Comparison of ENCODE assay signal across 9 mouse cellular contexts in genomic region chr2:104814181-104814951, GRCm38 (mm10). TPM values are rescaled to one million over a fixed set of nuclear protein-coding genes. Genes with fewer than 3 reads are reported as not detected.
DNase-seq lines count a peak whose midpoint lies in the region; ATAC-seq lines count a peak whose summit lies in the region.
"Had no signal": no experiment of that assay in that cellular context is flagged by ENCODE, and none has a peak within 500 bp of the region (broad histone marks: within the 10 kb centered on the region; RNA-seq: fewer than 3 reads in every experiment).

No protein-coding gene starts in this region.

- no peaks in the 10 kb centered on the region for H3K9me3 ChIP-seq in neural tube, embryonic 12.5 days
- H3K9me3 ChIP-seq in embryonic facial prominence, embryonic 15.5 days (replicated peaks) = no peaks in the 10 kb centered on the region
- H3K9me3 ChIP-seq in liver, embryonic 11.5 days (ENCODE audit: control insufficient read depth, low read length) = no peaks in the 10 kb centered on the region

- peaks cover 10% of the 10 kb centered on the region; the same call in 1 of the 2 replicates for H3K4me1 ChIP-seq in neural tube, embryonic 12.5 days
- H3K4me1 ChIP-seq in embryonic facial prominence, embryonic 15.5 days = peaks cover 12% of the 10 kb centered on the region; the same call in 1 of the 2 replicates
- H3K4me1 ChIP-seq in liver, embryonic 11.5 days (replicated peaks; ENCODE audit: control insufficient read depth, insufficient read depth, low read length) = peaks cover 18% of the 10 kb centered on the region; the same call in 1 of the 2 replicates

- no peak overlapping the region for H3K4me3 ChIP-seq in neural tube, embryonic 12.5 days
- H3K4me3 ChIP-seq in embryonic facial prominence, embryonic 15.5 days (replicated peaks) = no peak overlapping the region
- H3K4me3 ChIP-seq in liver, embryonic 11.5 days (ENCODE audit: low read depth, low read length) = no peak overlapping the region

- H3K36me3 ChIP-seq in neural tube, embryonic 12.5 days = no peaks in the 10 kb centered on the region; the same call in 1 of the 2 replicates
- H3K36me3 ChIP-seq in embryonic facial prominence, embryonic 15.5 days = no peaks in the 10 kb centered on the region
- H3K36me3 ChIP-seq in liver, embryonic 11.5 days (ENCODE audit: control insufficient read depth, insufficient read depth, low read length) = no peaks in the 10 kb centered on the region

- H3K27ac ChIP-seq in neural tube, embryonic 12.5 days = no peak overlapping the region
- H3K27ac ChIP-seq in embryonic facial prominence, embryonic 15.5 days (replicated peaks) = no peak overlapping the region
- H3K27ac ChIP-seq in liver, embryonic 11.5 days (ENCODE audit: low read depth, low read length) = no peak overlapping the region

- ATAC-seq in neural tube, embryonic 12.5 days (ENCODE audit: low FRiP score, low read depth) = no peak
- ATAC-seq in embryonic facial prominence, embryonic 15.5 days (ENCODE audit: insufficient number of reproducible peaks, low FRiP score, low TSS enrichment, low read depth) = no peak
- no peak for ATAC-seq in liver, embryonic 11.5 days (replicated peaks; ENCODE audit: low FRiP score)

- H3K9ac ChIP-seq in neural tube, embryonic 12.5 days = no peak overlapping the region
- H3K9ac ChIP-seq in embryonic facial prominence, embryonic 15.5 days = no peak overlapping the region
- no peak overlapping the region for H3K9ac ChIP-seq in liver, embryonic 11.5 days (ENCODE audit: low read depth, low read length)

- no peak for DNase-seq in neural tube, embryonic 10.5 days (ENCODE audit: extremely low spot score, low spot score)
- no peak for DNase-seq in liver, embryonic 11.5 days (ENCODE audit: low spot score)
- no peak for DNase-seq in T-cell, adult 2 months (ENCODE audit: low spot score)
- no peak for DNase-seq in spleen, postnatal 10 days (ENCODE audit: low spot score in 2 of 2)
- no peak for DNase-seq in right cerebral cortex, postnatal 4 days
- DNase-seq: cerebellum, adult 18-20 months; heart, adult 11 months had no signal

- WGBS in neural tube, embryonic 12.5 days = 59% methylated on average over 5 of the region's 5 CpGs
- WGBS in embryonic facial prominence, embryonic 15.5 days = 53% methylated on average over 5 of the region's 5 CpGs
- 62% methylated on average over 5 of the region's 5 CpGs for WGBS in liver, embryonic 11.5 days

- H3K4me2 ChIP-seq in neural tube, embryonic 12.5 days (replicated peaks) = peak overlapping the region; percentile 33
- H3K4me2 ChIP-seq in embryonic facial prominence, embryonic 15.5 days (replicated peaks) = 0 out of 2 replicates have a peak overlapping the region, but pooled peaks have one; percentile 0
- peak overlapping the region; percentile 42 for H3K4me2 ChIP-seq in liver, embryonic 11.5 days

- no peaks in the 10 kb centered on the region for H3K27me3 ChIP-seq in neural tube, embryonic 12.5 days (replicated peaks)
- H3K27me3 ChIP-seq in embryonic facial prominence, embryonic 15.5 days = no peaks in the 10 kb centered on the region
- no peaks in the 10 kb centered on the region for H3K27me3 ChIP-seq in liver, embryonic 11.5 days (replicated peaks; ENCODE audit: control insufficient read depth, insufficient read depth, low read length)

RNA-seq across cellular contexts. Expression of gene Qser1, which starts 2.2 kb away (rescaled TPM):
- polyA plus RNA-seq in neural tube, embryonic 12.5 days (2016; fragmentation: Nextera tagmentation; extraction: Ambion mirVana) = 7.6 and 8.7 TPM in 2 replicates
- 10.1 and 10.7 TPM in 2 replicates for polyA plus RNA-seq in embryonic facial prominence, embryonic 15.5 days (2015; fragmentation: Nextera tagmentation; extraction: Ambion mirVana)
- 8.8 and 9.0 TPM in 2 replicates for polyA plus RNA-seq in liver, embryonic 11.5 days (2014; fragmentation: Nextera tagmentation; extraction: Ambion mirVana)

RNA-seq across cellular contexts. Expression of gene Prrg4, which starts 35.3 kb away (rescaled TPM):
- 0.35 and 0.46 TPM in 2 replicates for polyA plus RNA-seq in neural tube, embryonic 12.5 days (2016; fragmentation: Nextera tagmentation; extraction: Ambion mirVana)
- polyA plus RNA-seq in embryonic facial prominence, embryonic 15.5 days (2015; fragmentation: Nextera tagmentation; extraction: Ambion mirVana) = 7.0 and 7.4 TPM in 2 replicates
- 0.33 and 0.52 TPM in 2 replicates for polyA plus RNA-seq in liver, embryonic 11.5 days (2014; fragmentation: Nextera tagmentation; extraction: Ambion mirVana)

RNA-seq across cellular contexts. Expression of gene Ccdc73, which starts 53.2 kb away (rescaled TPM):
- 7.7 and 9.5 TPM in 2 replicates for polyA plus RNA-seq in neural tube, embryonic 12.5 days (2016; fragmentation: Nextera tagmentation; extraction: Ambion mirVana)
- polyA plus RNA-seq in embryonic facial prominence, embryonic 15.5 days (2015; fragmentation: Nextera tagmentation; extraction: Ambion mirVana) = 5.4 and 6.7 TPM in 2 replicates
- 4.3 and 6.3 TPM in 2 replicates for polyA plus RNA-seq in liver, embryonic 11.5 days (2014; fragmentation: Nextera tagmentation; extraction: Ambion mirVana)
